Mouse (Mus musculus) lung, adult 2 months (tissue): Measurements from ENCODE around the gene Pla2g6. TPM values are rescaled to one million over a fixed set of nuclear protein-coding genes. Genes with fewer than 3 reads are reported as not detected.

Source experiments
- DNase-seq: peaks from one replicate; pipeline ENCODE4 v3.0.0; 2022
- H3K4me1 ChIP-seq: fragments of 200-500 bp; 2 replicates; pipeline ENCODE4 v1.6.1; 2011; ENCODE audit warnings: low read length; ENCODE audit not compliant: control insufficient read depth, insufficient read depth
- H3K4me3 ChIP-seq: fragments of 200-500 bp; replicated peaks from 2 replicates; pipeline ENCODE3; 2011; ENCODE audit warnings: low read depth, mild to moderate bottlenecking, control low read depth, low read length; ENCODE audit errors: extremely low read depth
- CTCF ChIP-seq: fragments of 200-500 bp; IDR thresholded peaks from 2 replicates; pipeline ENCODE4 v1.5.1; 2011; ENCODE audit warnings: mild to moderate bottlenecking, low read length, control low read depth; ENCODE audit not compliant: insufficient read depth
- POLR2A ChIP-seq: fragments of 200-500 bp; IDR thresholded peaks from 2 replicates; pipeline ENCODE4 v1.6.1; 2011; ENCODE audit warnings: low read depth, mild to moderate bottlenecking, control low read depth, low read length, borderline replicate concordance; ENCODE audit errors: extremely low read depth
- WGBS: fragments of 180-500 bp; shearing (Covaris S2); methylation state at CpG from one replicate; pipeline ENCODE4 v1.1.7; 2018; 5-methylcytosine and 5-hydroxymethylcytosine counted together
- polyA plus RNA-seq: library from polyadenylated mRNA; depleted of rRNA; stranded (reverse); fragments of >200 nt; gene quantifications from 2 replicates; pipeline ENCODE4 v1.2.3, GENCODE M21; 2012

Gene Pla2g6
- polyA plus RNA-seq, 1 experiment = 26.1 TPM

DNA sequence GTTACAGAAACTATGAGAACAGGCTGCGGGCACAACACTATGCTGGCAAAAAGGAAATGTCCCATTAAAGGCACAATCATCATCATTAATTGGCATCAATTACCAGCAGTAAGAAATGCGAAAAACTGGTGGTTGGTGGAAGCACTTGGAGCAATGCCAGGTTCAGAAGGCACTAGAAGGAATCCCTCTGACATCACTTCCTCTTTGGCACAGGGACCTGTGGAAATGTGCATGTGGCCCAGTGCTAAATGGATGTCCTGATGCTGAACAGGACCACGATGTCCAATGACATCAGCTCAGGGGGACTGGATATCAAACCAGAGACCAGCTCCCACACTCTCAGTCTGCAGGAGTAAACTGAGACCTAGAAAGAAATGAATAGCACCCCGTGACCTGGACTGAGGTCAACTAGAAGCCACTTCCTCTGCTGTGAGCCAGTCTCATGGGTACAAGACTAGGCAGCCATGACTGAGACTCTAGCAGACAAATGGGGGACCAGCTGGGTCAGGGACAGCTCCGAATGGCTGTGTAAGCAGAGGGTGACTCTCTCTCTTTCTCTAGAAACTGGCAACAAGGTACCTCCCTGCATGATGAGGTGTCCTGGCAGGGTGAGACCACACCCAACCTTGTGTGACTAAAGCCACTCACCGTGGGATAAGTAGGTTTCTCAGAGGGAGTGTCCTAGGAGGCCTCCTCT is 14.6 kb upstream of the Pla2g6 start:
- Histone ChIP-seq H3K4me1 (no peaks in the 10 kb centered on the region), H3K4me3 (no peak overlapping the region)
- DNase-seq = no peak
- no peak for TF ChIP-seq CTCF
- TF ChIP-seq POLR2A = no peak
- 53% methylated on average over 6 of the region's 6 CpGs for WGBS

DNA sequence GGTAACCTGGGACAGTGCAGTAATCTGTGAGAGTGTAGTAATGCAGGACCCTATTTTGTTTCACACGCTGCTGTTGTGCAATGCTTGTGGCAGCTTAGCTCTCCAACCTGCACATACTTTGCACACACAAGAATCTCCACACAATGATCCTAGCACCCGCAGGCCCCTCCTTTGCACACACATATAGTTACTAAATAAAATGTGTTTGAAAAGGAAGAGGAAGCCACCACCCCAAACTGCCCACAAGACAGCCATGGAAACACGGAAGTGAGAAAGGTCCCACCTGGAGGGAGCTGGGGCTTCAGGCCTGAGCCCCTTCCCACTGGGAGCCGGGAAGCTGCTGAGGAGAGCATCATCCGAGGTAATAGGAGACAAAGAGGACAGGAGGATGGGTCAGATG is 10.8 kb upstream of the Pla2g6 start:
- Histone ChIP-seq H3K4me3 (no peak overlapping the region), H3K4me1 (peaks cover under 1% of the 10 kb centered on the region)
- 69% methylated on average over 5 of the region's 5 CpGs for WGBS
- no peak for DNase-seq
- TF ChIP-seq POLR2A (no peak), CTCF (no peak)

DNA sequence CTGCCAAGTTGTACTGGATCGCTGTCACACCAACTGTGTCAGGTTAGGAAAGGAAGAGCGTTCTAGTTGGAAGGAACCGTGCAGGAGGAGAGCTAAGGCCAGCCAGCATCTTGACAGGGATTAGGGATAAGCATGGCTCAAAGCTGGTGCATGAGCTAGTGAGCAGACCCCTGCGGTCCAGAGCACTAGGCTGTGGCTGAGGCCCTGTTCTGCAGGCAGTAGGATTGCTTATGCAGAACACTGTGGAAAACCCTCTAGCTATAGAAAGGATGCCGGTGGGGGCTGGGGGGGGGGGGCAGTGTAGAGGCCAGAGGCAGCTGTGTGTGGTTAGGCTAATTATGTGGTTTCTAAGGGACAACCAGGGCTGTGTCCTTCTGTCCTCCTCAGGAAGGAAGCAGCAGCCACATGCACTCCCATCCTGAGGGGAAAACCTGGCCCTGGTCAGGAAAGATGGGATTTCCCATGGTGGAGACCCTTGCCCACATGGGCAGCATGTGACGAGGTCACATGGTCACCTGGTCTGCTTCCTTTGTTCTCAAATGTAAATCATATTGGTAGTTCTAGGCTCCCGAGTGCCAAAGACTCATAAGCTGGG is 7.0 kb upstream of the Pla2g6 start:
- DNase-seq = no peak
- no peak overlapping the region for H3K4me3 ChIP-seq
- WGBS = 69% methylated on average over 7 of the region's 7 CpGs
- H3K4me1 ChIP-seq = peaks cover 8% of the 10 kb centered on the region
- no peak for TF ChIP-seq CTCF
- no peak for TF ChIP-seq POLR2A

DNA sequence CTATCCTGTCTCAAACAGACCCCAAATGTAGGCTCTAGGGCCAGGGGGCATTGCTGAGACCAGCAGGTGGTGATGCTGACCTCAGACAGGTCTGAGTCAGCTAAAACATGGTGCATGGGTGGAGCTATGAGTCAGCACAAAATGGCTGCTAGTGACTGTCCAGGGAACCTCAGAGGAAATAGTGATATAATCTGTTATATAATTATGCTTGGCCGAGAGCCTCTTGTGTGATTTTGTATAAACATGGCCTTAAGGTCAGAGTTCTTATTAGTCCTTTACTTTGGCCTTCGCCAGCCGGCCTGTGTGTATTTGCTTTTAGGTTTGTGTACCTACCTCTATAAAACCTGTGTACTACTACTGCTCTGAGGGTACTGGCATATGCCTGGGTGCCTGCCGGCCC is 5.2 kb upstream of the Pla2g6 start:
- TF ChIP-seq CTCF (no peak), POLR2A (no peak)
- Histone ChIP-seq H3K4me3 (no peak overlapping the region), H3K4me1 (peaks cover 8% of the 10 kb centered on the region)
- DNase-seq = no peak
- WGBS = 22% methylated on average over 4 of the region's 4 CpGs

DNA sequence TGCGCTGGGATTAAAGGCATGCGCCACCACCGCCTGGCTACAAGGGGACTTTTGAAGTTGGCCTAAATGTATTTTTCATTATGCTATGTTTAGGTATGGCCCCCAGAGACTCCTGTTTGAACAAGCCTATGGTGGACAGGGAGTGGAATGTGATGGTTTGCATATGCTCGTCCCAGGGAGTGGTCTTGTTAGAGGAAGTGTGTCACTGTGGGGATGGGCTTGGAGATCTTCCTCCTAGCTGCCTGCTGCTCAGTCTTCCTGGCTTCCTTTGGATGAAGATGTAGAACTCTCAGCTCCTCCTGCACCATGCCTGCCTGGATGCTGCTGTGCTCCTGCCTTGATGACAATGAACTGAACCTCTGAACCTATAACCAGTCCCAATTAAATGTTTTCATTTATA is 2.3 kb upstream of the Pla2g6 start:
- Histone ChIP-seq H3K4me1 (peaks cover 15% of the 10 kb centered on the region), H3K4me3 (no peak overlapping the region)
- no peak for DNase-seq
- 54% methylated on average over 4 of the region's 4 CpGs for WGBS
- TF ChIP-seq POLR2A (no peak), CTCF (no peak)

DNA sequence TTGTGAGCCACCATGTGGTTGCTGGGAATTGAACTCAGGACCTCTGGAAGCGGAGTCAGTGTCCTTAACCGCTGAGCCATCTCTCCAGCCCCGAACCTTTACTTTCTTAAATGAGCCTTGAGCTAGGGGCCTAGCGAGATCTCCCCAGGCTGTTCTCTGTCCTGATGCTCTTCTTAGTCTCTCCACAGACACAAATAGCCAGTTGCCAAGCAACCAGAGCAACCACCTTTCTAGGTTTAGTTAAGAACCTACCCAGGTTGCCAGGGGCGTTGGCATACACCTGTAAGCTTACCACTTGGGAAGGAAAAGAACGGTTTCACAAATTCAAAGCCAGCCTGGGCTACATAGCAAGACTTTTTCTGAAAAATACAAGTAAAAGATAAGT is 1.8 kb upstream of the Pla2g6 start:
- TF ChIP-seq CTCF (no peak), POLR2A (no peak)
- WGBS = 85% methylated on average over 6 of the region's 6 CpGs
- DNase-seq = no peak
- peaks cover 15% of the 10 kb centered on the region for H3K4me1 ChIP-seq
- H3K4me3 ChIP-seq = no peak overlapping the region

DNA sequence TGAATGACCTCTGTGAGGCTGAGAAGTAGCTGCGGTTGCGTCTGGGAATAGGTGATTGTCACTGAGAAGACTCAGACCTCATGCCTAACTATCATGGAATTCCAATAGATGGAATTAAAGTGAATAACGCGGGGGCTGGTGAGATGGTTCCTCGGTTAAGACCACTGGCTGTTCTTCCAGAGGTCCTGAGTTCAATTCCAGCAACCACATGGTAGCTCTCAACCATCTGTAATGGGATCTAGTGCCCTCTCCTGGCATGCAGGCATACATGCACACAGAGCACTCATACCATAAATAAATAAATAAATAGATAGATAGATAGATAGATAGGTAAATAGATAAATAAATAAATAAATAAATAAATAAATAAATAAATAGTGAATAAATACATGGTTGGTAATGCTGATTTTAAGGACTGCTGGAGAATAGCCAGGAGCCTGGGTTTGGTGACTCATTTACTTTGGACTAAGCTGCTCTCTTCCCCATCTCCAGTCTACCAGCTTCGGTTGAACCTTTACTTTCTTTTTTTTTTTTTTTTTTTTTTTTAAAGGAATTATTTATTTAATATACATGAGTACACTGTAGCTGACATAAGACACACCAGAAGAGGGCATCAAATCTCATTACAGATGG is 1.3 kb upstream of the Pla2g6 start:
- no peak overlapping the region for H3K4me3 ChIP-seq
- 90% methylated on average over 6 of the region's 6 CpGs for WGBS
- DNase-seq = no peak
- H3K4me1 ChIP-seq = peaks cover 18% of the 10 kb centered on the region
- TF ChIP-seq POLR2A (no peak), CTCF (no peak)

DNA sequence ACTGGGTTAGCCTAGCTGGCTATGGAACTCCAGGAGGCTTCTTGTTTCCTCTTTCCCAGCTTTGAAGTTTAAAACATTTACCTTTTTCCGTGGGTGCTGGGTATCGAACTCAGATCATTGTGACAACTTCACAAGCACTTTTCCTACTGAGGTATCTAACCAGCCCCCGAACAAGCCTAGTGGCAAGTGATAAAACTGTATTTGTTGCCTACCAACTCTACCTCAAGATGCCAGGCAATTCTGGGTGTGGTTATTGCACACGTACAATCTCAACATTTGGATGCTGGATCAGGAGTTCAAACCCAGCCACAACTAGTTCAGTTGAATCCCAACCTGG is 717 bp upstream of the Pla2g6 start:
- Histone ChIP-seq H3K4me3 (no peak overlapping the region), H3K4me1 (peaks cover 21% of the 10 kb centered on the region)
- no peak for DNase-seq
- WGBS = 88% methylated on average over 4 of the region's 4 CpGs
- TF ChIP-seq POLR2A (no peak), CTCF (no peak)

DNA sequence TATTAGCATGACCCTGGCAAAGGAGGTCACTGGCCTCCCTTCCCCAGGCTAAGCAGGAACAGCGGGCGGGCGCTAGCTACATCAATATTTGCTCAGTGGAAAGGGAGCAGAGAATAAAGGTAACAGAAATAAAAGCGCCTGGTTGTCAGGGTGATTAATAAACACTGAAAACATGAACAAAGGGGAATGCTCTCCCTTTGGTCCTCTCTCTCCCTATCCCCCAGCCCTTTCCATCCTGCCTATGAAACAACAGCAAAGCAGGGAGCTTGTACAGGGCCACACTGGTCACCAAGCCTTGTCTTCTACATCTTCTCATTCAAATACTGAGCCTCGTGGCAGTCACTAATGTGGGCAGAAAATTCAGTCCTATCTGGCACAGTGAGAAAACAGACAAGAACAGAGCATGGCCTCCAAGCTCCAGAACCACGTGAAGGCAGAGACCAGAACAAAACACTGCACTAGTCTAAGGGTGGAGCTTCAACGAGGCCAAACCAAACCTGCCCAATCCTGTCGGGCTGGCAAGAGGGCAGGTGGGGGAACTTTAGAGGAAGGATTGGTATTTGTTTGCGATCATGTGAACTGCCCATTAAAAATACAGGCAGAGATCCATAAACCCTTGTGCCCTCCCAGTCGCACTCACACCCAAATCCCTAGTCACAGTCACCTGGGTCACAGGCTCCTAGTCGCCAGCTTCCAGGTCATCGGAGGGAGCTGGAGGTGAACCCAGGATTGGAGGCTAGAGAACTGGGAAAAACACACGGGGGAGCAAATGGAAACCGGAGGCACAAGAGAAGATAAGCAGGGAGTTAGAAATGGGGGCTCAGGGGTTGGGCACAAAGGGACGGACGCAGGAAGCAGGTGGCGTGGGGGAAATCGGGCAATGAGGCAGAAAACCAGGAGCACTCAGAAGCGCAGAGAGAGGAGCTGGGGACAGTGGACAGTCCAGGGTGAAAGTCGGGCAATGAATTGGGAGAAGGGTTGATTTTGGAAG is 924 bp downstream of the Pla2g6 start:
- DNase-seq = peak; percentile 61

More for the DNA sequence above, 924 bp downstream of the Pla2g6 start:
- TF ChIP-seq CTCF (no peak), POLR2A (peak; percentile 61; the same call in 1 of the 2 replicates)
- WGBS = 16% methylated on average over 20 of the region's 20 CpGs
- Histone ChIP-seq H3K4me3 (peak overlapping the region; percentile 69), H3K4me1 (peaks cover 21% of the 10 kb centered on the region)
